8 mouse cellular contexts compared by ENCODE assay signal in the genomic region with DNA sequence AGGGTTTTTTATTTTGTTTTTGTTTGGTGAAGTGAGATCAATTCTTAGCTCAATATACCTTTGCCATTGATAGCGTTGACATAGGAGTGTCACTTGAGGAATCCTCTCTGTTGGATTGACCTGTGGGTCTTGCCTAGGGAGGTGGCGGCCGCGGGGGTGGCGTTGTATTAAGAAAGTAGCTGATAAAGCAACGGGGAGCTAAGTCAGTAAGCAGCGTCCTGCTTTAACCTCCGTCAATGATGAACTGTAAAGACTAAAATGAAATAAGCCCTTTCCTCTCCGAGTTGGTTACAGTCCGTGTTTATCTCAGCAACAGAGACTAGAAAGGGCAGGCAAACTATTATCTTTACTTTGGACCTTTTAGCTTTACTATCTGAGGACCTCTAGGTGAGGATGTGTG. TPM values are rescaled to one million over a fixed set of nuclear protein-coding genes. Genes with fewer than 3 reads are reported as not detected.
DNase-seq lines count a peak whose midpoint lies in the region; ATAC-seq lines count a peak whose summit lies in the region.

No protein-coding gene starts in this region.

- H3K4me2 ChIP-seq in lung, embryonic 15.5 days, result peak overlapping the region; percentile 66
- H3K4me2 ChIP-seq in forebrain, embryonic 14.5 days (ENCODE audit: low read length), result peak overlapping the region; percentile 75
- H3K4me2 ChIP-seq in kidney, embryonic 14.5 days (replicated peaks; ENCODE audit: low read depth, low read length), result peak overlapping the region; percentile 55
- peak overlapping the region; percentile 66 for H3K4me2 ChIP-seq in midbrain, embryonic 11.5 days

- DNase-seq in lung, postnatal 4 days, result no peak
- peak; percentile 16 for DNase-seq in brain, adult 2 months (ENCODE audit: low read depth, low spot score)
- DNase-seq in forebrain, embryonic 14.5 days (ENCODE audit: low spot score), result no peak
- no peak for DNase-seq in midbrain, embryonic 11.5 days (ENCODE audit: low spot score, missing footprints)
- DNase-seq in testis, postnatal 10 days (ENCODE audit: low spot score), result no peak
- DNase-seq in T-cell, adult 2 months (ENCODE audit: low spot score), result no peak

- H3K9me3 ChIP-seq in lung, embryonic 15.5 days, result no peaks in the 10 kb centered on the region
- H3K9me3 ChIP-seq in forebrain, embryonic 14.5 days (replicated peaks; ENCODE audit: control insufficient read depth, low read length), result no peaks in the 10 kb centered on the region
- no peaks in the 10 kb centered on the region for H3K9me3 ChIP-seq in kidney, embryonic 14.5 days (ENCODE audit: control insufficient read depth, low read length)
- H3K9me3 ChIP-seq in midbrain, embryonic 11.5 days (ENCODE audit: control insufficient read depth, low read length), result no peaks in the 10 kb centered on the region

- peak; percentile 13; the same call in 1 of the 2 replicates for ATAC-seq in lung, embryonic 15.5 days (ENCODE audit: borderline replicate concordance, extremely low read depth, low FRiP score, low TSS enrichment)
- peak; percentile 19 for ATAC-seq in forebrain, embryonic 14.5 days
- ATAC-seq in kidney, embryonic 14.5 days (ENCODE audit: low FRiP score, low TSS enrichment), result 0 out of 2 replicates have a peak, but pooled peaks have one; percentile 1
- ATAC-seq in midbrain, embryonic 11.5 days (ENCODE audit: low FRiP score), result no peak; the same call in 1 of the 2 replicates

- H3K9ac ChIP-seq in lung, embryonic 15.5 days, result peak overlapping the region; percentile 82
- peak overlapping the region; percentile 78 for H3K9ac ChIP-seq in forebrain, embryonic 14.5 days (ENCODE audit: low read length)
- H3K9ac ChIP-seq in kidney, embryonic 14.5 days (ENCODE audit: low read depth, low read length), result peak overlapping the region; percentile 78
- peak overlapping the region; percentile 24; the same call in 1 of the 2 replicates for H3K9ac ChIP-seq in midbrain, embryonic 11.5 days (ENCODE audit: low read length)

- H3K27me3 ChIP-seq in lung, embryonic 15.5 days, result no peaks in the 10 kb centered on the region
- H3K27me3 ChIP-seq in forebrain, embryonic 14.5 days (replicated peaks; ENCODE audit: control insufficient read depth, insufficient read depth, low read length), result no peaks in the 10 kb centered on the region
- no peaks in the 10 kb centered on the region for H3K27me3 ChIP-seq in kidney, embryonic 14.5 days (ENCODE audit: control insufficient read depth, insufficient read depth, low read length)
- no peaks in the 10 kb centered on the region for H3K27me3 ChIP-seq in midbrain, embryonic 11.5 days (ENCODE audit: control insufficient read depth, insufficient read depth, low read length)

- no peaks in the 10 kb centered on the region for H3K36me3 ChIP-seq in lung, embryonic 15.5 days
- 0 out of 2 replicates have a peak, but pooled peaks cover 3% of the 10 kb centered on the region for H3K36me3 ChIP-seq in forebrain, embryonic 14.5 days (ENCODE audit: control insufficient read depth, insufficient read depth, low read length)
- no peaks in the 10 kb centered on the region; the same call in 1 of the 2 replicates for H3K36me3 ChIP-seq in kidney, embryonic 14.5 days (ENCODE audit: control insufficient read depth, insufficient read depth, low read length)
- H3K36me3 ChIP-seq in midbrain, embryonic 11.5 days (ENCODE audit: control insufficient read depth, insufficient read depth, low read length), result no peaks in the 10 kb centered on the region

- peak overlapping the region; percentile 81 for H3K4me3 ChIP-seq in lung, embryonic 15.5 days
- peak overlapping the region; percentile 82 for H3K4me3 ChIP-seq in forebrain, embryonic 14.5 days (ENCODE audit: low read depth, low read length)
- H3K4me3 ChIP-seq in kidney, embryonic 14.5 days (ENCODE audit: low read length), result peak overlapping the region; percentile 91
- H3K4me3 ChIP-seq in midbrain, embryonic 11.5 days (ENCODE audit: low read depth, low read length), result peak overlapping the region; percentile 69

- WGBS in lung, embryonic 15.5 days, result 7% methylated on average over 10 of the region's 10 CpGs
- 6% methylated on average over 10 of the region's 10 CpGs for WGBS in forebrain, embryonic 14.5 days
- WGBS in kidney, embryonic 14.5 days, result 4% methylated on average over 10 of the region's 10 CpGs
- 10% methylated on average over 10 of the region's 10 CpGs for WGBS in midbrain, embryonic 11.5 days

- no peak overlapping the region for H3K27ac ChIP-seq in lung, embryonic 15.5 days
- H3K27ac ChIP-seq in forebrain, embryonic 14.5 days (ENCODE audit: low read depth, low read length), result no peak overlapping the region
- H3K27ac ChIP-seq in kidney, embryonic 14.5 days (ENCODE audit: low read depth, low read length), result no peak overlapping the region
- H3K27ac ChIP-seq in midbrain, embryonic 11.5 days (ENCODE audit: low read depth, low read length), result no peak overlapping the region

- peaks cover 16% of the 10 kb centered on the region for H3K4me1 ChIP-seq in lung, embryonic 15.5 days
- peaks cover 8% of the 10 kb centered on the region for H3K4me1 ChIP-seq in forebrain, embryonic 14.5 days (ENCODE audit: control insufficient read depth, insufficient read depth, low read length)
- H3K4me1 ChIP-seq in kidney, embryonic 14.5 days (ENCODE audit: control insufficient read depth, insufficient read depth, low read length), result peaks cover 7% of the 10 kb centered on the region; the same call in 1 of the 2 replicates
- peaks cover 4% of the 10 kb centered on the region for H3K4me1 ChIP-seq in midbrain, embryonic 11.5 days (ENCODE audit: control insufficient read depth, insufficient read depth, low read length)

RNA-seq across cellular contexts. Expression of gene Rbl2, which starts 0.5 kb away (rescaled TPM):
- polyA plus RNA-seq in lung, embryonic 15.5 days (2015; fragmentation: Nextera tagmentation; extraction: Ambion mirVana), result 15.7 and 18.4 TPM in 2 replicates
- 14.6 and 18.9 TPM in 2 replicates for polyA plus RNA-seq in forebrain, embryonic 14.5 days (2014; fragmentation: Nextera tagmentation; extraction: Ambion mirVana)
- polyA plus RNA-seq in kidney, embryonic 14.5 days (2014; fragmentation: Nextera tagmentation; extraction: Ambion mirVana), result 12.8 and 21.3 TPM in 2 replicates
- polyA plus RNA-seq in midbrain, embryonic 11.5 days (2014; fragmentation: Nextera tagmentation; extraction: Ambion mirVana), result 13.6 and 15.7 TPM in 2 replicates

Comparison
In these comparisons a context has a peak if more than half of its experiments do, and no peak if none do; other contexts are left out.
1. H3K9ac ChIP-seq: peak in every context shown above with its lines; median percentile 82 in lung, embryonic 15.5 days; 78 in forebrain, embryonic 14.5 days; 78 in kidney, embryonic 14.5 days; 24 in midbrain, embryonic 11.5 days.